Mouse (Mus musculus): Measurements from ENCODE around the gene Trim7. TPM values are rescaled to one million over a fixed set of nuclear protein-coding genes. Genes with fewer than 3 reads are reported as not detected.
"Not testable (repeated sequence)": the region's sequence is repeated elsewhere in the genome, so short reads cannot be mapped to it uniquely, and the experiment has no call there.

Gene Trim7
- polyA plus RNA-seq, 1 experiment from 2014 or later, result 1.4 TPM

DNA sequence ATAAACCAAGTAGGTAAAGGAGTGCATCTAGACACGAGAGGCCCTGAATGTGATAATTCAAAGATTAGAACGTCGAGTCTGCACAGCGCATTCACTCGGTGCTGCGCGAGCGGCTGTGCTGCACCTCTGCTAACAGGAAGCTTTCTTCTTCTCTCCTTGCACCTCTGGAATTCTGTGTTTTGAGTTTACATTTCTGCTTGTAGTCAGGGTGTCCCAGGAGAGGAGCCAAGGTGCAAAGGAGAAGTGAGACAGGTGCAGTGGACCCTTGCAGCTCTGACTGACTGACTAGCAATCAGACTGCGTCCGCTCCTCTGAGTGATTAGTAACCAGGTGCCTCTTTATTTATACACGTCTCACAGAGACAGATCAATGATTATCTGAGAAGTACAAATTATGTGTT is 17.3 kb downstream of the Trim7 start:
- WGBS, result 51% methylated on average over 11 of the region's 11 CpGs
- TF ChIP-seq CTCF (IDR thresholded peaks at IDR 0.05; ENCODE audit: low read depth), result no peak
- Histone ChIP-seq H3K4me3 (ENCODE audit: low read depth, low read length) (no peak overlapping the region), H3K36me3 (ENCODE audit: insufficient read depth) (no peaks in the 10 kb centered on the region), H3K4me2 (no peak overlapping the region), H3K4me1 (ENCODE audit: insufficient read depth) (no peaks in the 10 kb centered on the region), H3K27me3 (ENCODE audit: insufficient read depth, low read length) (no peaks in the 10 kb centered on the region), H3K9me3 (ENCODE audit: low read depth, low read length) (no peaks in the 10 kb centered on the region), H3K27ac (ENCODE audit: low read depth) (no peak overlapping the region), H3K9ac (no peak overlapping the region)
- DNase-seq, result no peak
- no peak for ATAC-seq (ENCODE audit: insufficient read depth)

DNA sequence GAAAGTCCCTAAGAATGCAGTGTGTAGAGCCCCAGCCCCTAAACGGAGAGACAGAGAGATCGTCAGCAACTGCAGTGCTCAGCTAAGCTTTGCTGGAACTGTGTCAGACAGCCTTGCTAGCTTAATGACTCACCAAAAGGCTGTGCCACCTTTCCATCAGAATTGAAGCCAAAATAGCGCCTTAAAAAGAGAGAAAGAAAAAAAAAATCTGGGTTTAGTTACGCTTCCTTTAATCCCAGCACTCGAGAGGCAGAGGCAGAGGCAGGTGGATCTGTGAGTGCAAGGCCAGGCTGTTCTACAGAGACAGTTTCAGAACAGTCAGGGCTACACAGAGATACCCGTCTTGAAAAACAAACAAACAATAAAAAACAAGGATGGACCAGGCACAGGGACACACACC is 18.4 kb downstream of the Trim7 start:
- H3K27ac ChIP-seq (ENCODE audit: low read depth), result no peak overlapping the region
- WGBS, result 69% methylated on average over 6 of the region's 6 CpGs
- no peak for ATAC-seq (ENCODE audit: insufficient read depth)
- no peak overlapping the region for H3K4me3 ChIP-seq (ENCODE audit: low read depth, low read length)
- H3K4me2 ChIP-seq, result no peak overlapping the region
- H3K9ac ChIP-seq, result no peak overlapping the region
- no peaks in the 10 kb centered on the region for H3K9me3 ChIP-seq (ENCODE audit: low read depth, low read length)
- no peaks in the 10 kb centered on the region for H3K36me3 ChIP-seq (ENCODE audit: insufficient read depth)
- no peaks in the 10 kb centered on the region for H3K4me1 ChIP-seq (ENCODE audit: insufficient read depth)
- DNase-seq, result no peak
- no peak for TF ChIP-seq CTCF (IDR thresholded peaks at IDR 0.05; ENCODE audit: low read depth)
- H3K27me3 ChIP-seq (ENCODE audit: insufficient read depth, low read length), result no peaks in the 10 kb centered on the region

DNA sequence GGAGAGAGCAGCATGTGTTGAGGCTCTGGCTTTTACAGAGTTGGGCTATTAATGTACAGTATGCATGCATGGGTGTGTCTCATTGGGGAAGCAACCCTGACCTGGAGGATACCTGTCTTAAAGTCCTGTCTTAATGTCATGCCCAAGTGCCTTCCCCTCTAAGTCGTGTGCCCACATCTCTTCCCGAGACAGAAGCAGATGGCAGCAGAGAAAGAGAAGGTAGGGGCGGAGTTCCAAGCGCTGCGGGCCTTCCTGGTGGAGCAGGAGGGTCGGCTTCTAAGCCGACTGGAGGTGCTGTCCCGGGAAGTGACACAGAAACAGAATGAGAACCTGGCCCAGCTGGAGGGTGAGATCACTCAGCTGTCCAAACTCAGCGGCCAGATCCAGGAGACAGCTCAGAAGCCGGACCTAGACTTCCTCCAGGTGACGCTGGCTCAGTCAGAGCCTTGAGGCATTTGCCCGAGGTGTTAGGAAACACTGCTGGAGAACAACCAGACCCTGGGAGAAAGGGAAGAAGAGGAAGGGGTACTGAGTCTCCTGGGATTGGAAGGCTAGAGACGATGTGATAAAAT is 19.4 kb downstream of the Trim7 start:
- Histone ChIP-seq H3K4me1 (ENCODE audit: insufficient read depth) (no peaks in the 10 kb centered on the region), H3K4me3 (ENCODE audit: low read depth, low read length) (no peak overlapping the region), H3K4me2 (0 out of 2 replicates have a peak overlapping the region, but pooled peaks have one; percentile 16), H3K27me3 (ENCODE audit: insufficient read depth, low read length) (no peaks in the 10 kb centered on the region), H3K9ac (no peak overlapping the region), H3K9me3 (ENCODE audit: low read depth, low read length) (no peaks in the 10 kb centered on the region), H3K36me3 (ENCODE audit: insufficient read depth) (no peaks in the 10 kb centered on the region), H3K27ac (ENCODE audit: low read depth) (no peak overlapping the region)
- WGBS, result 15% methylated on average over 13 of the region's 13 CpGs
- no peak for TF ChIP-seq CTCF (IDR thresholded peaks at IDR 0.05; ENCODE audit: low read depth)
- no peak for ATAC-seq (ENCODE audit: insufficient read depth)
- no peak for DNase-seq

DNA sequence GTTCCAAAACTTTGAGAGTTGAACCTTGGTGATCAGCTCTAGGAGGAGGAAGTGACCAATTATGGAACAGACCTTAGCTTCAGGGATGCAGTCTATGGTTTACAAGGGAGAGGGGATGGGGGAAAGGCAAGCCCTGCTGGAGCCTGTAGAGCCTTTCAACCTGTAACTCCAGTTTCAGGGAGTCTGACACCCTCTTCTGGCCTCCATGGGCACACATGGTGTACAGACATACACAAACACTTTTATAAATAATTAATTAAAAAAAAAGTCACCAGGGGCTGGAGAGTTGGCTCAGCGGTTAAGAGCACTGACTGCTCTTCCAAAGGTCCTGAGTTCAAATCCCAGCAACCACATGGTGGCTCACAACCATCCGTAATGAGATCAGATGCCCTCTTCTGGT is 20.4 kb downstream of the Trim7 start:
- H3K9ac ChIP-seq; H3K9me3 ChIP-seq (ENCODE audit: low read depth, low read length); DNase-seq; H3K4me3 ChIP-seq (ENCODE audit: low read depth, low read length); H3K36me3 ChIP-seq (ENCODE audit: insufficient read depth); H3K4me1 ChIP-seq (ENCODE audit: insufficient read depth); ATAC-seq (ENCODE audit: insufficient read depth); H3K27ac ChIP-seq (ENCODE audit: low read depth); H3K27me3 ChIP-seq (ENCODE audit: insufficient read depth, low read length); H3K4me2 ChIP-seq: not testable (repeated sequence)
- WGBS, result 78% methylated on average over 2 of the region's 2 CpGs

DNA sequence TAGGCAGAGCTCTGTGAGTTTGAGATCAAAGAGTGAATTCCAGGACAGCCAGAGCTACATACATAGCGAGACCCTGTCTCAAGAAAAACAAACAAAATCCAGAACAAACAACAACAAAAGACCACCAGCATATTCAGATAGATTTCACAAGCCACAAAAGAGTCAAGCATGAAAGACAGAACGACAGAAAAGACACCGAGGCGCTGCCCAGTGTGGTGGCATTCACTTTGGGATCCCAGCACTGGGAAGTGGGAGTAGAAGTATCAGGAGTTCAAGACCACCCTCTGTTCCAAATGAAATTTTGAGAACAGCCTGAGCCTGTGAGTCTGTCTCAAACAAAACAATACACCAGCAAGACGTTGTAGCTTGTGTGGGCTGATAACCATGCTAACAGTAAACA is 20.9 kb downstream of the Trim7 start:
- TF ChIP-seq CTCF (IDR thresholded peaks at IDR 0.05; ENCODE audit: low read depth), result no peak

DNA sequence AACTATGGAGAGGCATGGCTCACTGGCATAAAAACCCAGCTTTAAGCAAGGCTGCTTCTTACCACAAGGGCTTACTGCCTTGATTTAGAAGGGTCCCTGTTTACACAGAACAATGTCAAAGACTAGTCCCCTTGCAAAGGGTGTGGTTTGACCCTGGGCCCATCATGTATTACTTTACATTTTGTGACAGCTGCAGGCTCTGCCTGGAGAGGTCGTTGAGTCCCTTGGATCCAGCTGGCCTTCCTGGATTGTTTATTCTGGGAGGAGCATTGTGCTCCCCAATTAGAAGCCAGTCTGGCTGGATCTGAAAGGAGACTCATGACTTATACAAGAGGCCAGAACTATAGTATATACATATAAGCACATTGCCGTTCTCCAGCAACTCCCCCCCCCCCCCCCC is 24.3 kb downstream of the Trim7 start:
- Histone ChIP-seq H3K36me3 (ENCODE audit: insufficient read depth) (no peaks in the 10 kb centered on the region), H3K4me2 (0 out of 2 replicates have a peak overlapping the region, but pooled peaks have one; percentile 44), H3K4me1 (ENCODE audit: insufficient read depth) (no peaks in the 10 kb centered on the region), H3K9me3 (ENCODE audit: low read depth, low read length) (no peaks in the 10 kb centered on the region), H3K9ac (no peak overlapping the region), H3K4me3 (ENCODE audit: low read depth, low read length) (no peak overlapping the region), H3K27me3 (ENCODE audit: insufficient read depth, low read length) (no peaks in the 10 kb centered on the region), H3K27ac (ENCODE audit: low read depth) (no peak overlapping the region)
- no peak for TF ChIP-seq CTCF (IDR thresholded peaks at IDR 0.05; ENCODE audit: low read depth)
- ATAC-seq (ENCODE audit: insufficient read depth), result no peak
- DNase-seq, result no peak
- 21% methylated on average over 2 of the region's 2 CpGs for WGBS

More for the DNA sequence above, 20.9 kb downstream of the Trim7 start:
- H3K4me3 ChIP-seq (ENCODE audit: low read depth, low read length), result no peak overlapping the region
- ATAC-seq (ENCODE audit: insufficient read depth) (no peak), DNase-seq (no peak)
- WGBS, result 65% methylated on average over 5 of the region's 5 CpGs
- H3K4me1 ChIP-seq (ENCODE audit: insufficient read depth), result no peaks in the 10 kb centered on the region
- no peak overlapping the region for H3K27ac ChIP-seq (ENCODE audit: low read depth)
- no peak overlapping the region for H3K4me2 ChIP-seq
- H3K9me3 ChIP-seq (ENCODE audit: low read depth, low read length), result no peaks in the 10 kb centered on the region
- no peaks in the 10 kb centered on the region for H3K27me3 ChIP-seq (ENCODE audit: insufficient read depth, low read length)
- H3K9ac ChIP-seq, result no peak overlapping the region
- H3K36me3 ChIP-seq (ENCODE audit: insufficient read depth), result no peaks in the 10 kb centered on the region

DNA sequence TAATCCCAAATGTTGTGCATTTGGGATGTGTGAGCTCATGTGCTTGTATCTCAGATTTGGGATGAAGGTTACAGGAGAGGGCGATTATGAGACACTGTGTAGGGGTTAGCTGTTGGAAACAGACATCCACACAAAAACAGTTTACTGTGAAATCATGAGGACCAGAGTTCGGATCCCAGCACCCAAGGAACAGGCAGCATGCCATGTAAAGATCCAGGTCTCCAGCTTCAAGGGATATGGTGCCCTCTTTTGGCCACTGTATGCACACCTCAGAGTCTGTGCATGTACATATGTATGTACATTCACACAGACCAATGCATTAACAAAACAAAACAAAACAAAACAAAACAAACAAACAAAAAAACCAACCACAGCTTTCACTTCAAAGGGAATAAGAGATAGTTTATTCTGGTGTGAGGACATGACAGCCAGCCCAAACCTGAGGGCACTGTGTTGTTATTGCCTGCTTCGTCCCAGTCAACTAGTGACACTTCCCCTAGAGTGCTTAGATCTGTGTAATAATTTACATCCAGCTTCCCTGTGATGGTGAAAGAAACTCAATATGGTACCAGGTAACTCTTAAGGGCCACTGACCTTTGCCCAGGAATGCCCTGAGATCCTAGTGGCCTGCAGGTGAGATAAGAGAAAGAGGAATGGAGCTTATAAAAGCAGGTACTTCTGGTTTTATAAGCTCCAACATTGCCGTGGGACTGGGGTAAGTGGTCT is 25.5 kb downstream of the Trim7 start:
- WGBS, result 65% methylated on average over 4 of the region's 4 CpGs
- H3K4me1 ChIP-seq (ENCODE audit: insufficient read depth), result no peaks in the 10 kb centered on the region

More for the DNA sequence above, 25.5 kb downstream of the Trim7 start:
- H3K27ac ChIP-seq (ENCODE audit: low read depth), result no peak overlapping the region
- DNase-seq (no peak), ATAC-seq (ENCODE audit: insufficient read depth) (no peak)
- no peaks in the 10 kb centered on the region for H3K9me3 ChIP-seq (ENCODE audit: low read depth, low read length)
- no peak overlapping the region for H3K4me2 ChIP-seq
- peak; percentile 49 for TF ChIP-seq CTCF (IDR thresholded peaks at IDR 0.05; ENCODE audit: low read depth)
- no peaks in the 10 kb centered on the region for H3K27me3 ChIP-seq (ENCODE audit: insufficient read depth, low read length)
- H3K9ac ChIP-seq, result no peak overlapping the region
- H3K4me3 ChIP-seq (ENCODE audit: low read depth, low read length), result no peak overlapping the region
- H3K36me3 ChIP-seq (ENCODE audit: insufficient read depth), result no peaks in the 10 kb centered on the region

All from lung, embryonic 14.5 days (tissue).